Mouse (Mus musculus) liver, embryonic 14.5 days (tissue): ENCODE measurements around the gene Lima1. TPM values are rescaled to one million over a fixed set of nuclear protein-coding genes. Genes with fewer than 3 reads are reported as not detected.

Experiments used
- ATAC-seq: fragments of 200-750 bp; cut with Nextera tagmentation; 2 replicates; pipeline ENCODE4 v1.8.0; 2017; ENCODE audit warnings: moderate number of reproducible peaks, mild to moderate bottlenecking, moderate library complexity; ENCODE audit not compliant: insufficient read depth
- DNase-seq, 3 experiments: peaks; one replicate each; pipeline ENCODE4 v3.0.0-alpha.2; 2012 to 2013; ENCODE audit warnings: low read depth in 3 of 3, low spot score in 3 of 3
- H3K27ac ChIP-seq: fragments of 300-500 bp; sonication (generic); 2 replicates; pipeline ENCODE4 v1.5.1; 2014; ENCODE audit warnings: moderate library complexity, mild to moderate bottlenecking, control low read depth, inconsistent platforms
- H3K27me3 ChIP-seq: fragments of 300-500 bp; sonication (generic); 2 replicates; pipeline ENCODE4 v1.6.1; 2014; ENCODE audit warnings: mild to moderate bottlenecking, low read length, moderate library complexity; ENCODE audit not compliant: control insufficient read depth, insufficient read depth
- H3K36me3 ChIP-seq: fragments of 300-500 bp; sonication (generic); replicated peaks from 2 replicates; pipeline ENCODE4 v1.6.1; 2014; ENCODE audit warnings: low read depth; ENCODE audit not compliant: control insufficient read depth, insufficient read depth
- H3K4me1 ChIP-seq, 2 experiments: fragments of 200-500 bp in 1 of 2; fragments of 300-500 bp in 1 of 2; sonication (generic) in 1 of 2; replicated peaks; 2 replicates each; pipeline ENCODE4 v1.6.1; 2012 to 2014; ENCODE audit warnings: antibody characterized with exemption in 1 of 2, inconsistent platforms in 1 of 2, low read length in 1 of 2; ENCODE audit not compliant: control insufficient read depth in 2 of 2, insufficient read depth in 2 of 2
- H3K4me2 ChIP-seq: fragments of 300-500 bp; sonication (generic); 2 replicates; pipeline ENCODE4 v1.6.1; 2014; ENCODE audit warnings: low read depth, mild to moderate bottlenecking, control low read depth, moderate library complexity
- H3K4me3 ChIP-seq, 2 experiments: fragments of 200-500 bp in 1 of 2; fragments of 300-500 bp in 1 of 2; sonication (generic) in 1 of 2; 2 replicates each; pipeline ENCODE4 v1.5.1; 2012 to 2014; ENCODE audit warnings: low read depth in 2 of 2, low read length in 2 of 2, mild to moderate bottlenecking in 2 of 2, control low read depth in 1 of 2, inconsistent platforms in 1 of 2, moderate library complexity in 1 of 2; ENCODE audit not compliant: insufficient read depth in 1 of 2
- H3K9ac ChIP-seq: fragments of 300-500 bp; sonication (generic); replicated peaks from 2 replicates; pipeline ENCODE4 v1.6.1; 2014; ENCODE audit warnings: mild to moderate bottlenecking, control low read depth, moderate library complexity
- H3K9me3 ChIP-seq: fragments of 300-500 bp; sonication (generic); 2 replicates; pipeline ENCODE4 v1.6.1; 2016; ENCODE audit warnings: low read length, mixed read lengths; ENCODE audit not compliant: control insufficient read depth
- CTCF ChIP-seq: IDR thresholded peaks from 2 replicates; pipeline ENCODE4 v1.5.1; 2016; ENCODE audit warnings: antibody characterized with exemption, low read depth, control low read depth
- EP300 ChIP-seq: IDR thresholded peaks from 2 replicates; pipeline ENCODE4 v1.6.1; 2016; ENCODE audit warnings: antibody characterized with exemption, low read depth
- WGBS: fragments of 180-500 bp; shearing (Covaris S2); extraction: QIAGEN DNeasy Blood & Tissue Kit; methylation state at CpG from one replicate; pipeline ENCODE4 v1.1.7; 2014; ENCODE audit not compliant: insufficient replicate concordance; 5-methylcytosine and 5-hydroxymethylcytosine counted together
- polyA plus RNA-seq, 2 experiments: library from polyadenylated mRNA; depleted of rRNA in 1 of 2; stranded (reverse) in 1 of 2; unstranded in 1 of 2; fragments of >200 nt; fragmentation: Nextera tagmentation in 1 of 2; extraction: Ambion mirVana in 1 of 2; gene quantifications; 2 replicates each; pipeline versions ENCODE4 v1.2.1 to v1.2.3; 2012 to 2014

The Lima1 gene
- polyA plus RNA-seq, 2 experiments, result 5.1 to 6.2 TPM

DNA sequence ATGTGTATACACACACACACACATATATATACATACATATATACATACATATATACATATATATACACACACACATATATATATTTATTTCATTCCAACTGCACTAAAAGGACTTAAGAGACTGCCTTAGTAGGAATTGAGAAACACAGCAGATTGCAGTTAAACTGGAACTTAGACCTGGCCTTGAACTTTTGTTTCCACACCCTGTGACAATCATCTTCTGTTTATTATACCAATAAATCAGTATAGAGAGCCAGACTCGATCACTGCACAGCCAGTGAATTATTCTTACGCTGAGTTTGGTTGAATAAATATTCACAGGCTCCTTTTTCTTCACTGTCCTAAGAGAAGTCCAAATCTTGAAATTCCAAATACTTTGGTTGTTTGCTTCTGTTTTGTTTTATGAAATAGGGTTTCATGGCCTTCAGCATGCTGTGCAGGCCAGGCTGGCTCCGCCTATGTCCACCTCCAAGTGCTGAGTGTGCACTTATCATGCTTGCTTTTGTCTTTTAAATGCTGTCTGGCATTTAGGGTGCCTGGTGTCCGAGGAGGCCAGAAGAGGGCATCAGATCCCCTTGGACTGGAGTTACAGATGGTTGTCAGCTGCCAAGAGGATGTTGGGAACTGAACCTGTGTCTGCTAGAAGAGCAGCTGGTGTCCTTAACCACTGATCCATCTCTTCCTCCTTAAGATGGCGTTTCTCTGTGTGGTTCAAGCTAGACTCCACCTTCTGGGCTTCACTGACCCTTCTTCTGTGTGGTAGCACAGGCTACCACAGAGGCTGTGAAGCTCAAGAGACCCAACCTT lies 41.4 kb downstream of the Lima1 start:
- WGBS, result 63% methylated on average over 5 of the region's 5 CpGs
- Histone ChIP-seq H3K4me1 (no peaks in the 10 kb centered on the region), H3K27me3 (no peaks in the 10 kb centered on the region), H3K27ac (no peak overlapping the region), H3K9me3 (no peaks in the 10 kb centered on the region), H3K4me2 (no peak overlapping the region), H3K36me3 (no peaks in the 10 kb centered on the region), H3K9ac (no peak overlapping the region), H3K4me3 (no peak overlapping the region)
- ATAC-seq (no peak), DNase-seq (no peak)
- TF ChIP-seq EP300 (no peak), CTCF (no peak)

DNA sequence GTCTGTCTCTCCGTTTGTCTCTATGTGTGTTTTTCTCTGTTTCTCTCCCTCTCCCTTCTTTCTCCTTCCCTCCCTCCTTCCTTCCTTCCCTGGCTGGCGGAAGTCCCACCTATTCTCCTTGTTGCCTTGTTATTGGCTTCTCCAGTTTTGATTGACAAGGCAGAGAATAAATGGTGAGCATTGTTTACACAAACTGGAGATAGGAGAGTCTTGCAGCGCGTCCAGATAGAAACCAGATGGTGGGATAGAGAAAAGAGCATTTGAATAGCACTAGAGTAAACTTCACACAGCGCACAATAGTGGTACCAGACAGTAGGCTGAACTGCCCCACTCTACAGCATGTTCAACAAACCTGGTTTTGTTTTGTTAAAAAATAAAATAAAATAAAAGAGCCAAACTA lies 43.7 kb downstream of the Lima1 start:
- DNase-seq (no peak), ATAC-seq (no peak)
- Histone ChIP-seq H3K4me2 (no peak overlapping the region), H3K27me3 (no peaks in the 10 kb centered on the region), H3K36me3 (no peaks in the 10 kb centered on the region), H3K9me3 (no peaks in the 10 kb centered on the region), H3K27ac (no peak overlapping the region), H3K9ac (no peak overlapping the region), H3K4me1 (no peaks in the 10 kb centered on the region), H3K4me3 (no peak overlapping the region)
- 52% methylated on average over 5 of the region's 5 CpGs for WGBS
- TF ChIP-seq EP300 (no peak), CTCF (no peak)

- H3K27ac ChIP-seq, result no peak overlapping the region
- no peaks in the 10 kb centered on the region for H3K36me3 ChIP-seq
- DNase-seq, result no peak
- 44% methylated on average over 2 of the region's 2 CpGs for WGBS
- no peak overlapping the region for H3K9ac ChIP-seq
- H3K4me3 ChIP-seq, result no peak overlapping the region
- no peak overlapping the region for H3K4me2 ChIP-seq
- no peaks in the 10 kb centered on the region for H3K27me3 ChIP-seq
- H3K4me1 ChIP-seq, result 0 out of 4 replicates have a peak, but pooled peaks cover 0 to 3% of the 10 kb centered on the region in 2 experiments
- TF ChIP-seq EP300 (no peak), CTCF (no peak)
- no peaks in the 10 kb centered on the region for H3K9me3 ChIP-seq
- no peak for ATAC-seq
These were observed 47.2 kb downstream of the Lima1 start for GRCm38 (mm10) chr15:99828061-99828460.

GRCm38 (mm10) chr15:99826210-99826888 lies 48.9 kb downstream of the Lima1 start:
- TF ChIP-seq CTCF, result no peak
- no peak for TF ChIP-seq EP300
- Histone ChIP-seq H3K27ac (no peak overlapping the region), H3K4me3 (no peak overlapping the region), H3K9ac (no peak overlapping the region), H3K4me2 (no peak overlapping the region), H3K27me3 (no peaks in the 10 kb centered on the region), H3K4me1 (peaks cover 0 to 3% of the 10 kb centered on the region in 2 experiments; a peak in 1 of 4 replicates), H3K36me3 (no peaks in the 10 kb centered on the region), H3K9me3 (no peaks in the 10 kb centered on the region)
- no peak for ATAC-seq
- DNase-seq, result no peak
- WGBS, result 67% methylated on average over 8 of the region's 8 CpGs

DNA sequence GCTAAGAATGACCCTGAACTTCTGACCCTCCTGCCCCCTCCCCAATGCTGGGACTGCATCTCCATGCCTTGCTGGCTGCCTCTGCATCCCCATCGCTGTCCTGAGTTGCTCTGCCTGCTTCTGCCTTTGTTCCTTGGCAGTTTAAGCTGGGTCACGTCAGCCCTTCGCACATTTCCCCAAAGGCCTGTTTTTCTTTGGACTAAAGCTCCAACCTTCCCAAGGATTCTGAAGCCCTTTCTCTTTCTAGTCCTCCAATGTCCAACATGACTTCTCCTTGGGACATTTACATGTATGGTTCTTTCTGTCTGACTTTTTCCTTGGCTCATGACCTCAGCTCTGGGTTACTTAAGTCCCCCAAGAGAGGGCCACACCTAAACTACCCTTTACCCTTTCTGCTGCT lies 50.0 kb downstream of the Lima1 start:
- 74% methylated on average over 3 of the region's 3 CpGs for WGBS
- no peaks in the 10 kb centered on the region for H3K27me3 ChIP-seq
- no peak for ATAC-seq
- no peak overlapping the region for H3K27ac ChIP-seq
- H3K4me3 ChIP-seq, result no peak overlapping the region
- DNase-seq, result no peak
- no peaks in the 10 kb centered on the region for H3K9me3 ChIP-seq
- H3K4me1 ChIP-seq, result peaks cover 0 to 3% of the 10 kb centered on the region in 2 experiments; a peak in 1 of 4 replicates
- H3K4me2 ChIP-seq, result no peak overlapping the region
- H3K9ac ChIP-seq, result no peak overlapping the region
- TF ChIP-seq EP300, result no peak
- no peak for TF ChIP-seq CTCF
- H3K36me3 ChIP-seq, result no peaks in the 10 kb centered on the region
